Mouse (Mus musculus) lung, postnatal 14 days (tissue): Measurements from ENCODE around the gene Vmn1r94.
"Not testable (repeated sequence)": the region's sequence is repeated elsewhere in the genome, so short reads cannot be mapped to it uniquely, and the experiment has no call there.

ENCODE experiments used
- DNase-seq: peaks from one replicate; pipeline ENCODE4 v3.0.0; 2021

Vmn1r94 gene

GRCm38 (mm10) chr7:20168277-20168676 is at the start of gene Vmn1r94:
TSS of gene Vmn1r94 (minus strand) at chr7:20168377.
- not testable (repeated sequence) for DNase-seq

- DNase-seq, result not testable (repeated sequence)
These were observed 37.3 kb upstream of the Vmn1r94 start, which contains the start of gene Gm6164 for GRCm38 (mm10) chr7:20205507-20205906. TSS of gene Gm6164 (minus strand) at chr7:20205607.

- not testable (repeated sequence) for DNase-seq
These were observed 25.2 kb upstream of the Vmn1r94 start, which contains the start of gene Vmn1r95 for GRCm38 (mm10) chr7:20193410-20193809. TSS of gene Vmn1r95 (plus strand) at chr7:20193710.

- not testable (repeated sequence) for DNase-seq
These were observed 29.2 kb downstream of the Vmn1r94 start, which contains the start of gene Vmn1r93 for GRCm38 (mm10) chr7:20138988-20139387. TSS of gene Vmn1r93 (minus strand) at chr7:20139088.

GRCm38 (mm10) chr7:20122479-20122878 is 45.7 kb downstream of the Vmn1r94 start, which contains the start of gene Gm16442:
TSS of gene Gm16442 (minus strand) at chr7:20122579.
- DNase-seq, result not testable (repeated sequence)
